Mouse (Mus musculus) cortical plate, adult 2 months (tissue): ENCODE results near the gene Ppm1n. TPM values are rescaled to one million over a fixed set of nuclear protein-coding genes. Genes with fewer than 3 reads are reported as not detected.

Experiments used
- H3K27ac ChIP-seq: fragments of 200-500 bp; 2 replicates; pipeline ENCODE4 v1.5.1; 2012; ENCODE audit warnings: low read length, control low read depth, inconsistent platforms; ENCODE audit not compliant: insufficient read depth
- H3K4me1 ChIP-seq: fragments of 200-500 bp; 2 replicates; pipeline ENCODE4 v1.6.1; 2011; ENCODE audit warnings: low read length; ENCODE audit not compliant: control insufficient read depth, insufficient read depth
- H3K4me3 ChIP-seq: fragments of 200-500 bp; 2 replicates; pipeline ENCODE4 v1.5.1; 2011; ENCODE audit warnings: mild to moderate bottlenecking, low read length, control low read depth; ENCODE audit not compliant: insufficient read depth
- CTCF ChIP-seq: fragments of 200-500 bp; IDR thresholded peaks from 2 replicates; pipeline ENCODE4 v1.5.1; 2011; ENCODE audit warnings: mild to moderate bottlenecking, control low read depth, low read length; ENCODE audit not compliant: insufficient read depth; ENCODE audit errors: extremely low read depth
- POLR2A ChIP-seq: fragments of 200-500 bp; IDR thresholded peaks from 2 replicates; pipeline ENCODE4 v1.6.1; 2011; ENCODE audit warnings: mild to moderate bottlenecking, low read length, control low read depth; ENCODE audit not compliant: insufficient read depth; ENCODE audit errors: extremely low read depth
- polyA plus RNA-seq: library from polyadenylated mRNA; depleted of rRNA; stranded (reverse); fragments of >200 nt; gene quantifications from 2 replicates; pipeline ENCODE4 v1.2.3, GENCODE M21; 2012; rRNA removed

Ppm1n gene
- polyA plus RNA-seq, 1 experiment, result 0.21 TPM

DNA sequence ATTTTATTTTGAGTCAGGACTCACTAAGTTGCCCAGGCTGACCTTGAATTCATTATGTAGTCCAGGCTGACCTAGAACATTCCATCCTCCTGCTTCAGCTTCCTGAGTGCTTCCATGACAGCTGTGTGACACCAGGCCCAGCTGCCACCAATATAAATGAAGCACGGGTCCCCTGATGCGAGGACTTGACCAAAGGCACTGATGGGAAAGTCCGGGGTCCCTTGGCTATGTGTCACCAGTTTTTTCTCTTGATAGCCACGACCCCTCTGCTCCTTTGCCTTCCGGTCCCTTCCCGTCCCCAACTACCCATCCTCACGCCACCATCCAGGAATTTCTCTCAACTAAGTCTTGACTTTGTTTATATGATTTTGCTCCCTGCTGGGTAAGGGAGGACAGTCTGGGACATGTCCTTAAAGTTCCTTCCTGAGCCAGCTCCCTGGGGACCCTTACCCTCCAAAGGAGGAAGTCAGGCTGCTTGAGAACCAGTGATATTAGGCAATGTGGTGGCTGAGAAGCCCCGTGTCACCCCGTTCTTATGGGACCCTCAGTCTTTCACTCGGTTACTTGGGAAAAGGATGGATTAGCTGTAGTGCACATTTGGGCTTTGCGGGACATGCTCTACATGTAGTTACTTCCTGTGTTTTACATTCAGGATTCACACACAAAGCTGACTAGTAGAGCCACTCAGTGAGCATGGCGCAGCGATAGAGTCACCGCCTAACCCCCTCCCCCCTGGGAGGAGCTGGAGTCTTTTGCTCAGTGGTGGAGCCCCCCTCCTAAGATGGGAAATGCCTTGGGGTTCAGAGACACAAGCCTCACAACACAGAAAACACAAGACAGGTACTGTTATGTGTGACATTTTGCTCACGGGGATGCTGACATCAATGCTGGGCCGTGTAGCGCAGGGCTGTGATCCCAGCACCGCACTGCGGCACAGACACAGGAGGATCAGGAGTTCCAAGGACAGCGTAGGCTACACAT lies 52.8 kb downstream of the Ppm1n start:
- TF ChIP-seq CTCF, result no peak
- TF ChIP-seq POLR2A, result peak; percentile 10; the same call in 1 of the 2 replicates
- H3K4me1 ChIP-seq, result no peaks in the 10 kb centered on the region
- H3K4me3 ChIP-seq, result peak overlapping the region; percentile 90
- H3K27ac ChIP-seq, result peak overlapping the region; percentile 81

Other genes starting within 250 kb of the Ppm1n start
- 0.10 and 0.17 TPM in 2 replicates for gene Rsph6a, start 225.4 kb downstream of the Ppm1n start, polyA plus RNA-seq
- 171 and 178 TPM in 2 replicates for gene Dmwd, start 203.8 kb downstream of the Ppm1n start, polyA plus RNA-seq
- gene Dmpk, start 196.2 kb downstream of the Ppm1n start, polyA plus RNA-seq, result 40.9 and 47.6 TPM in 2 replicates
- 4.7 and 5.0 TPM in 2 replicates for gene Six5, start 185.5 kb downstream of the Ppm1n start, polyA plus RNA-seq
- 0.70 and 1.1 TPM in 2 replicates for gene Gm4969, start 161.7 kb downstream of the Ppm1n start, polyA plus RNA-seq
- gene Fbxo46, start 160.2 kb downstream of the Ppm1n start, polyA plus RNA-seq, result 8.2 and 8.6 TPM in 2 replicates
- 16.2 and 17.4 TPM in 2 replicates for gene Qpctl, start 130.8 kb downstream of the Ppm1n start, polyA plus RNA-seq
- gene Snrpd2, start 130.3 kb downstream of the Ppm1n start, polyA plus RNA-seq, result 88.2 and 92.1 TPM in 2 replicates
- gene Gipr, start 113.9 kb downstream of the Ppm1n start, polyA plus RNA-seq, result 3.3 and 3.9 TPM in 2 replicates
- gene Eml2, start 103.6 kb downstream of the Ppm1n start, polyA plus RNA-seq, result 156 and 157 TPM in 2 replicates
- gene Gpr4, start 67.5 kb downstream of the Ppm1n start, polyA plus RNA-seq, result 6.1 and 6.5 TPM in 2 replicates
- gene Opa3, start 51.7 kb downstream of the Ppm1n start, polyA plus RNA-seq, result 41.0 and 41.5 TPM in 2 replicates
- 15.3 and 16.5 TPM in 2 replicates for gene Vasp, start 8.2 kb downstream of the Ppm1n start, polyA plus RNA-seq
- gene Rtn2, start 2.6 kb upstream of the Ppm1n start, polyA plus RNA-seq, result 140 TPM in 2 replicates
- 5.1 and 7.1 TPM in 2 replicates for gene Fosb, start 30.0 kb upstream of the Ppm1n start, polyA plus RNA-seq
- gene Ercc1, start 64.7 kb upstream of the Ppm1n start, polyA plus RNA-seq, result 53.8 and 59.1 TPM in 2 replicates
- 14.4 and 14.6 TPM in 2 replicates for gene Cd3eap, start 79.4 kb upstream of the Ppm1n start, polyA plus RNA-seq
- gene Ppp1r13l, start 79.7 kb upstream of the Ppm1n start, polyA plus RNA-seq, result 5.0 and 5.4 TPM in 2 replicates
- 41.4 and 48.3 TPM in 2 replicates for gene Ercc2, start 101.9 kb upstream of the Ppm1n start, polyA plus RNA-seq
- gene Klc3, start 124.0 kb upstream of the Ppm1n start, polyA plus RNA-seq, result 2.9 and 3.0 TPM in 2 replicates
- 0.66 TPM in 1 of 2 replicates, not detected in the other for gene Ckm, start 124.7 kb upstream of the Ppm1n start, polyA plus RNA-seq
- gene Mark4, start 178.8 kb upstream of the Ppm1n start, polyA plus RNA-seq, result 52.0 and 55.4 TPM in 2 replicates
- 0.06 and 0.23 TPM in 2 replicates for gene Exoc3l2, start 183.3 kb upstream of the Ppm1n start, polyA plus RNA-seq
- gene Bloc1s3, start 228.3 kb upstream of the Ppm1n start, polyA plus RNA-seq, result 7.6 and 7.9 TPM in 2 replicates
- gene Trappc6a, start 228.3 kb upstream of the Ppm1n start, polyA plus RNA-seq, result 22.6 TPM in 2 replicates
- 0.98 and 1.1 TPM in 2 replicates for gene Nkpd1, start 237.8 kb upstream of the Ppm1n start, polyA plus RNA-seq